Mouse (Mus musculus): ENCODE measurements around the gene Ssbp3.

Gene Ssbp3

DNA sequence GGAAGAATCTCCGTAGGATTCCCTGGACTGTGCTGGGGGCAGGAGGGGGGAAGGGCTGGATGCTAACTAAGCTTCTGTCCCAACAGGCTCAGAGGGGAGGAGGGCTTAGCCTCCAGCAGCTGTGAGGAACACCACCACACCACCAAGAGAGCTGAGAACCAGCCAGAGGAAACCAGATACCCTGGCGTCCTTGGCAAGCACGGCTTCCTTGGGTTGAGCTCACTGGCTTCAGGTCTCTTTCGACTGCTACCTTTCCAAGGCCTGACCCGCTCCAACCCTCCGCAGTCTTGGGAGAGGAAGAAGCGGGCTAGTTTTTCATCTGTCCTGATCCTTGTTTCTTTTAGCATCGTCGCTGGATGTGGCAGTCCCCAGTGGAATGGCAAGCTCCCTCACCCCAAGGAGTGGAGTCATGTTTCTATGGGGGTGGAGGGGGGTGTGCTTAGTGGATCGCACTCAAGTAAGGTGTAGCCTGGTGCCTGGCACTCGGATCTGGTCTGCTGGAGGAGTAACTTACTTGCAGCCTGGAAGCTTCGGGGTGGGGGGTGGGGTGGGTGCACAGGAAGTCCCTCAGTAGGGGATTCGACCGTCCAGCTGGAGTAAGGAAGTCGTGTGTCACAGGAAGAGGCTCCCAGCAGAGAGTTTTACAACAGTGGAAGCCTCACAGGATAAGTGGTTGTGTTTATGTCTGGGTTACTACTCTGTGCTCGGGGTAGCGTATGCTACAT, 2.6 kb upstream of the Ssbp3 start:
- DNase-seq (ENCODE audit: low spot score in 2 of 2) = no peak

DNA sequence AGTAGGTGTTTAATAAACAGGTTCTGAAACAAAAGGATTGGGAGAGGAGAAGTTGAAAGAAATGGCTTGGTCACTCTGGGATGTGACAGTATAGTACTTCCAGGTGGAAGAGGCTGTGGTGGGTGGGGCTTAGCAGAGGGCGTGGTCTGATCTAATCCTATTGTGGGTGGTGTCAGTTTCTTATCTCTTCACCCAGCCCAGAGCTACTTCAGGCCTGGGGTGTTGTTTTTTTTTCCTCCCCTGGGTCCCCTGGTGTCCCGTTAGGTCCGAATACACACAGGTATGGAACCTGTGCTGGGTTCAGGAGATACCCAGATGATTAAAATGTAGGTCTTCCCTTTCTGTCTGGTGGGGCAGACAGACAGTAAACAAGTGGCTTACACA, 2.1 kb upstream of the Ssbp3 start:
- DNase-seq (ENCODE audit: low spot score in 2 of 2) = no peak

DNA sequence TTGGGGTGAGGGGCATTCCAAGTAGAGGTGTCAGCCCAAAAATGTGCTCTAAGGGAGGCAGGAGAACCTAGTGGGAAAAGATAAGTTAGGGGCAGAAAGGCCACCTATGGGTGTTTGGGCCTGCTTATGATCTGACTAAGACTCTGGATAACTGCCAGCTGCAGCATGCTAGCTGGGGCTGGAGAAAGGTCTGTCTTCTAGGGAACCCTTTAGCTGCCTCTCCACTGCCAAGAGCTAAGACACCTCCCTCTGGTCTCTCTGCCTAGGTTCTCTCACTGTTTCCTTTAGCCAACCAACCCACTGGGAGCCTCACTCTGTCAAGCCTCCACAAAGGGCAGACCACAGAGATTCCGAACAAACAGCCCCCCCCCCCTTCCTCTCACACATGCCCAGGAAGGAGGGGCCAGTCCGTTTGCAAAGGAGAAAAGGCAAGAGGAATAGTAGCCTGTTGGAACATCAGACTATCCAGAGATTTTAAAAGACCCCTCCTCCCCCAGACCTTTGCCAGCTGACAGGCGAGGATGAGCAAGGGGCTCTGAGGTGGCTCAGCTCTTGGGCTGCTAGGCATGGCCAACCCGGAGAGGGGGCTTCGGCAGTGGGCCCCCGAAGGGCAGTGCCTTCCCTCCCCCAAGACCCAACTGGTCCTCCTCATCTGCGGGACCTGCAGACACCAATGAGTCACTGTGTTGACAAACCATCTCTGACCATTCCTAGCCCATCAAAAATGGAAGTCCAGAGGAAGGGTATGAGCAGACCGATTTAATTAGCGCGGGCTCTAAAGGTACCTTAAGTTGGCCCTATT, 1.4 kb upstream of the Ssbp3 start:
- no peak for DNase-seq (ENCODE audit: low spot score in 2 of 2)

DNA sequence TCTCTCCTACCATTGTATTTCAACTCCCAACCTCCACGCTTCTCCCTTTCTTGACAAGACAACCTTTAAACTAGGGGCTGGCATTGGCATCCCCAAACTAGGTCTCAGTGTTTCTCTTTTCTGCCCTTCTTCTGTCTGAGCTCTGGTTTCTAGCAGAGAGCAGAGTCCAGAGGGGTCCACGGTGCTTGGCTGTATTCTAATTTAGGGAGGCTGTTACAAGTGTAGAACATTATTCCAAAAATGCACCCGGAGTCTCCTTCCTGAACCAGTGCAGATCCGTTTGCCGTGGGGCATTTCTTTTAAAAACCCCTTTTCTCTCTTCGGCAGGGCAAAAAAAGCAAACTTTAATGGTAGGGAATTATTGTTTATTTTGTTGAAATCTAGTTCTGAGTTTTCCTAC, 704 bp upstream of the Ssbp3 start:
- DNase-seq (ENCODE audit: low spot score in 2 of 2) = no peak

DNA sequence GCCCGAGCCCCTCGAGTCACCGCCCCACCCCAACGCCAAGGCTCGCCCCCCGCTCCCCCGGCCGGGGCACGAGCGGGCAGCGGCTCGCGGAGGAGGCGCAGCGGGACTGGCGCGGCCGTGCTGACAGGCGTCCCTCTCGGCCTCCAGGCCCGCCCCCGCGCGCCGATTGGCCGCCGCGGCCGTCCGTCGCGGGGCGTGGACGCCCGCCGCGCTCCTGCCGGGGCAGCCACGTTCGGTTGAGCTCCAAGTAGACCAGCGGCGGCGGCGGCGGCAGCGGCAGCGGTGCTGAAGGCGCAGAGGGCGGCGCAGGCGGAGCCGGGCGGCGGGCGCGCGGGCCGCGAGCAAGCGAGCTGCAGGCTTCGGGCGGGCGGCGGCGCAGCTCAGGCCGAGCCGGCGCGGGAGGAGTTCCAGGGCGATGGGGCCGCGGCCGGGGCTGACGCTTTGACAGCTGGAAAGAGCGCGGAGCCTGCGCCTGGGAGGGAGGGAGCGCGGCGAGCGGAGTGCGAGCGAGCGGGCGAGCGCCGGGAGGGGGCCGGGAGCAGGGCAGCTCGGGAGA, 823 bp downstream of the Ssbp3 start:
- peak; percentile 87 to 90 for DNase-seq (ENCODE audit: low spot score in 2 of 2)

DNA sequence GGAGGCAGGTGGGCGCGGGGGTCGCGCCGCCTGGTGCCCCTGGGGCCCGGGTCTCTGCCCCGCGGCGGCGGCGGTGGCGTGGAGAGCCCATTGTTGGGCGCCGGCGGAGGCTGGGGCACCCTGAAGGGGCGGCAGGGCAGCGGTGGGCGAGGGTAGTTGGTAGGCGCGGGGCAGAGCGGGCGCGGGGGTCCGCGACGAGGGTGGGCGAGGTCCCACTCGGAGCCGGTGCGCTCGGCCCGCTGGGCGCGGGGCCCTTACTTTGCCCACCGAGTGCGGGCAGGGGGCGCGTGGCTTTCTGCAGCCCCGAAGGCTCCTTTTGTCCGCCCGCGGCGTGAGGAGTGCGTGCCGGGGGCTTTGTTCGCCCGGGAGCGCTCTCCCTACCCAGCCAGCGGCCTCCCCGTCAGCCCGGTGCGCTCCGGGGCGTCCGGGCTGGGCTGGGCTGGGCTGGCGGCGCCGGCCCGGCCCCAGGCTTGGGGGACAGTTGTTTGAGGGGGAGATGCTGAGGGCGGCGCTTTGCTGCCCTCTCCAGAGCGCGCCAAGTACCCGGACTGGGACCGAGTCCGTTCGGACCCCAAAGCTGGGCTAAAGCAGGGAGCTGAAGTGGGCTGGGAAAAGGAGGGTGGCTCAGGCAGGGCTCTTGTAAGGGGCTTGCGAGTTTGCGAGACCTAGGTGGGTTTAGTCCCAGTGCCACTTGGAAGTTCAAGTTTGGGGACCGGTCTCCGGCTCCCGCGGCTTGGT, 1.6 kb downstream of the Ssbp3 start:
- DNase-seq (ENCODE audit: low spot score in 2 of 2) = no peak

DNA sequence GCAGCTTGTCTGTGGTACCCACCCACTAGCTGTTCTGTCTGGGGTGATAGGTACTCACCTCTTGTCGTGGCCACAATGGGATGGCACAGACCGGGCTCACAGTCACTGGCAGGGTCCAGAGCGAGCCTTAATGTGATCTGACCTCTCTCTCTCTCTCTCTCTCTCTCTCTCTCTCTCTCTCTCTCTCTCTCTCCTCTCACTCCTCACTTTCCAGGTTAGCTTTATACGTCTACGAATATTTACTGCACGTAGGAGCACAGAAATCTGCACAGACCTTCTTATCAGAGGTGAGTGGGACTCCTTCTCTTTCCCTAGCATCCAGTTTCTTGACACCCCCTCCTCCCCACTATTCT, 2.2 kb downstream of the Ssbp3 start:
- no peak for DNase-seq (ENCODE audit: low spot score in 2 of 2)

DNA sequence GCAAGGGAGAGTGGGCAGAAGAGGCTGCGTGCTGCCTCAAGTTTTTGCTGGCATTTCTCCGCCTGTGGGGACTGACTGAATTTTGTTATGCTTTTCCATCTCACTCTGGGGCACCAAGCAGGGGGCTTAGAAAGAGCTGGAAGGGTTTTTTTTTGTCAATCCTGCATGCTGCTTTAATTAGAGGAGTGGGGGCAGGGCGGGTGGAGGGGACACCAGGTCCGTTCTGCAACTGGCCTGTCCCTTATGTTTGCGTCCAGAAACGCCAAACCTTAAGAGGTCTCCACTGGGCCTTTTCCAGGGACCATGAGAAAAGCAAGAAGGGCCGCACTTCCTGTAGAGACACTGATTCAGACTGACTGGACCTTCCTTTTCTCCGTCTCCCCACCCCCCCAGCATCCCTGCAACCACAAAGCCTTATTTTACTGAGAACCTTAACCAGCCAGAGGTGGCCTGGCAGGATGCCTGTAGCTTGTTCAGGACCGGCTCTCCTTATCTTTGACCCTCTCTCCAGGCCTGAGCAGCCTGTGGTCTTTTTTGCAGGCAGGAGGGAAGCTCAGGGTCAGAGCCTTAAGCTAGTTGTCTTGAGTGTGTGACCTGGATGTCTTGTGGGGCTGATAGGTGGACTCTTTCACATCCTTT, 3.0 kb downstream of the Ssbp3 start:
- no peak for DNase-seq (ENCODE audit: low spot score in 2 of 2)

DNA sequence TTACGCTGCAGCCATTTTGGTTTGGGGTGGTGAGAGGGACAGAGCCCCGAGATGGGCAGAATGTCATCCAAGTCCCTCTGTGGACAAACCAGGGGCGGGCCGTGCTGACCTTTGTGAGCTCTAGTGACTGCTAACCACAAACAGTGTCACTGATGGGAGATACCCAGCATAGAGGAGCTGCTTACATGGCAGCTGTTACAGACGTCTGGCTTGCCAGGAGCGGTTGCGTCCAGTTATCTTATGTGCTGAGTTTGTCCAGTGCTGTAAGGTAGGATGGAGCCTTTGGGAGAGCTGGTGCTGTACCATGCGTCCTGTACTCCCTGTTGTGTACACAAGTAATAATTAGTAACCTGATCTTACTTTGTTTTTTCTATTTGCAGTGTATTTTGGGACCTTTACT, 4.8 kb downstream of the Ssbp3 start:
- DNase-seq (ENCODE audit: low spot score in 2 of 2) = no peak

DNA sequence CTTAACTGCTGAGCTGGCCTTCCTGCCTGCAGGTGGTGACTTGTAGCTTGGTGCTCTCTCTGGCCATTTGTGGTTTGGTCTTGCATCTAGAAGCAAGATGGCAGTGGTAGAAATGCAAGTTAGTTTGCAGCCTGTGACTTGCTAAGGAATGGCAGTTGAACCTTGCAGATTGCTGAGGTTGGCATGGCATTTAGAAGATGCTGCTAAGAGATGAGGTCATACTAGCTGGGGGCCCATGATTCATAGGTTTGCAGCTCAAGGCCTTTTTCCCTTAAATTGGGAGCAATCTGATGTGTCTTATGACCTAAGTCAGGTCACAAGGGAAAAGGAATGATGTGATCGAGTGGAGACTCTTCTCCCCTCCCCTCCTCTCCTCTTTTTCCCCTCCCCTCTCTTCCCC, 7.8 kb downstream of the Ssbp3 start:
- no peak for DNase-seq (ENCODE audit: low spot score in 2 of 2)

DNA sequence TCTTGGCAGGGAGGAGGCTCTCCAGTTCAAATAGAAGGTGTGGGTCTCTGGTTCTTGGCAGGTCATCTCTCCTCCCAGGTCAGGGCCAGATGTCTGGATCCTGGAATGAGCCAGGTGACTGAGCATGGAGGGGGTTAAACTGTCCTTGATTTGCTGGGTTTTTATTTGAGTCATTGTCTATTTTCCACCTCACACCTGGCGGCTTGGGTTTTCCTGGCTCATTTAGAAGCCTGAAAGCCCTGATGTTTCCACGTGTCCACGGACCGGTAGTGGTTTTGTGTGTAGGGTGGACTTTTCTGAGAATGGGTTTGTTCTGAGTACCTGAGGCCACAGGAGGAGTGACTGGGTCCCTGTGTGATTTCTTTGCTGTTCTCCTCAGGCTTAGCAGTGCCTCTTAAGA, 9.6 kb downstream of the Ssbp3 start:
- DNase-seq (ENCODE audit: low spot score in 2 of 2) = no peak

DNA sequence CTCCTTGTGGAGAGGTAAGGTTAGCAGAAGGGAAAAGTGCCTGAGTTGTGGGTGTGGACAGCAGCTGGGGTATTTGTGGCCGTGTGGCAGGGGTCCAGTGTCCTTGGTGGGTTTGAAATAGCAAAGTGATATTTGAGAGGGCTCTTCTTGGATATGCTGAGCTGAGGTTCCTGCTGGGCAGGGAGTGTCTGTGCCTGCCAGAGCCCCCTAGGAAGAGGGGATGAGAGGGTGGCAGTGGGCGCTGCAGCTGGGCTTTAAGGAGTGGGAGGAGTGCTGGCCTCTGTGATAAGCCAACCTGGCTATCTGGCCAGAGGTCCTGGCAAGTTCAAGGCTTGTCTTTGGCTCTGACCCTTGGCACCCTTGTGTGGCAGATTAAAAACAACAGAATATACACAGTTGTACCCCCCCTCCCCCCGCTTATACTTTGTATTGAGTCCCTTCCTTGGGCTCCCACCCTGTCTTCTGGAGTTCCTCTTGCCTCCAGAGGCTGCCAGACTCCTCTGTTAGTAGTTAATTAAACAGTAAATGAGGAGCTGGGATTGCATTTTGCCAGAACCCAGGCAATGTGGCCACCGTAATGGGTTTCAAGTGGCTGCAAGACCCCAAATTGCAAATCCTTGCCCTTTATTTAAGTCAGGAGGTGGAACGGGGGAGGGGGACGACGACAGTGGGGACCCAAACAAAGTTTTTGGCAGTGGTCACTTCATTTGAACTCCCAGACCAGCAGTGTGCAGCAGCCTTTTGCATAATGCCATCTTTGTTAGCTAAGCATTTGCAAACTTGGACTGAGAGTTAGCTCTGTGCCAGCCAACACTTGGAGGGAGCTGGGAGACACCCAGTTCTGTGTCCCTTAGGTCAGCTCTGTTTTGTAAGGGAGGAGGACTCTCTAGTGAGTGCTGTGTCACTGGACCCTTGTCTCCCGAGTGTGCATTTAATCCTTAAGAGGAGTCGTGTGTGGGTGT, 11.2 kb downstream of the Ssbp3 start:
- peak; percentile 40 to 41 for DNase-seq (ENCODE audit: low spot score in 2 of 2)

DNA sequence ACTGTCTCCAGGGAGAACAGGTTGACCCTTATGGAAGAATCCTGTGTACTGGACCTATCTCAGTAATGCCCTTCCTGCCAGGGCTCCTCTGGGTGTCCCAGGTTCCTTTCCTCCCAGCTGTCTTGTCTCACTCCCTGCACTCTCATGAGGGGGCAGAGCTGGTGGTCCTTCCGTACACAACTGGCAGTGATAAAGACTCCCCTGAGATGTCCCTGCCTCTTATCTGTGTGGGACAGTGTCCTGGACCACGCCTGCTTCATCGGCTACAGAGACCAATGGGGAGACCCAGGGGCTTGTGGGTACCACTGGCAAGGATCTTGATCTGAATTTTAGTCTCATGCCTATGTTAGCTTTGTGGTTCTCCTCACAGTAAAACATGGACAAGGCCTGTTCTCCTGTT, 12.4 kb downstream of the Ssbp3 start:
- DNase-seq (ENCODE audit: low spot score in 2 of 2) = no peak

DNA sequence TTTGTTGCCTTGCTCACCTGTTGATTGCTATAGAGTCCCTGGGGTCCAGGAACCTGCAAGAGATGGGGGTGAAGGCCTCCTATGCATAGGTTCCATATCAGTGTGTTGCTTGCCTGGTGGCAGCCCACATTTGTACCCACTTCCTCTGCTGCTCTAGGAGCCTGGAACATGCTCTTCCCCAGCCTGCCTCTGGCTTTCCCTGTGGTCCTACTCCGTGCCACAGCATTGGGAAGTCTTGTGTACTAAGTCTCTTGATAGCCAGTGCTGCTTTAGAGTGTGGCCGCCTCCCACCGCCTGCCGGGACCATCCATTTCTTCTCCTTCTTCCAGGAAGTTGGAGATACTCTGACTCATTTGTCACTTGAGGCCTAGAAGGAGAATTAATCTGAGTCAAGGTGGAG, 13.7 kb downstream of the Ssbp3 start:
- no peak for DNase-seq (ENCODE audit: low spot score in 2 of 2)

DNA sequence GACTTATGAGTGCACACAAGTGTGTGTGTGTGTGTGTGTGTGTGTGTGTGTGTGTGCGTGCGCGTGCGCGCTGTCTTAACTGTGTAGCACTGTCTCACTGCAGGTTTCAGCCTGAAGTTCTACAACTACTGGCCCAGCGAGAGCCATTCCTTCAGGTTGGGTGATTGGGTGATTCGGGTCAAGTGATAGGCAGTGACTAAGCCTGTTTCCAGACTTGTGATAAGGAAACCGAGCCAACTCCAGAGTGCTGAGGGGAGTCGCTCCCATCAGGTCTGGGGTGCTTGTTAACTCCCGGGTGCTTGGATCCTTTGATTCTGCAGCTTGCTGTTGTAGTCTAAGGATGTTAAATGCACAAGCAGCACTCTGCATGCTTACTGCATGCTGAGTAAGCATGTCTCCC, 14.4 kb downstream of the Ssbp3 start:
- no peak for DNase-seq (ENCODE audit: low spot score in 2 of 2)

DNA sequence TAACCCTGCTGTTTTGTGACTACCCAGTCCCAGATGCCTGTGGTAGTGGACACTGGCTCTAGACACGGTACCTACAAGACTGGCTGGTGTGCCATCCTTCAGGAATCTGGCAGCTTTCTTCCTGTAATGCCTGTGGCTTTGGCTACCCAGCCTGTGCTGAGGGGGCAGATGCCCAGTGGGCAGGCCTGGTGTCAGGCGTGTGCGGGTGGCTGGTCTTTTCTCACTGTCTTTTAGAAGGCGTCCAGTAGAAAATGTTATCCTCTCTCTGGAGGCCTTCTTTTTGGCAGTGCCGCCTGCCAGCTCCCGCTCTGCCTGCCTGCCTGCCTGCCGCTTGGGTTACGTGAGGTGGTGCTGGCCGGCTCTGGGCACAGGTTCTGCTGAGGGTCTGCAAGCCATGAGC, 15.9 kb downstream of the Ssbp3 start:
- DNase-seq (ENCODE audit: low spot score in 2 of 2) = no peak

DNA sequence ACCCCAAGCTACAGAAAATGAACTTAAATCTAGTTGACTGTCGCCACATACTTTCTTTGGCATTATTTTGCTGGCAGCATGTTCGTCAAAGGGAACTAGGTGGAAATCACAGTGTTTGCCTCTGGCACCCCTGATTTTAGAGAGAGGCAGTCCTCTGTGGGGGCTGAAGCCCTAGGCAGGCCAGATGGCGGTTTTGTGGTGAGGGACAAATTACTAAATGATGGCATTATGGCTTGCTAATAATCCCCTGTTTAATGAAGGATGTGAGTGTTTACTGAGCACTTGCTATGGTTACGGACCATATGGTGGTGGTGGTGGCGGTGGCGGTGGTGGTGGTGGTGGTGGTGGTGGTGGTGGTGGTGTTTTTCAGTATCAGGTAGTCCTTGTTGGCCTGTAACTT, 16.5 kb downstream of the Ssbp3 start:
- DNase-seq (ENCODE audit: low spot score in 2 of 2) = no peak

DNA sequence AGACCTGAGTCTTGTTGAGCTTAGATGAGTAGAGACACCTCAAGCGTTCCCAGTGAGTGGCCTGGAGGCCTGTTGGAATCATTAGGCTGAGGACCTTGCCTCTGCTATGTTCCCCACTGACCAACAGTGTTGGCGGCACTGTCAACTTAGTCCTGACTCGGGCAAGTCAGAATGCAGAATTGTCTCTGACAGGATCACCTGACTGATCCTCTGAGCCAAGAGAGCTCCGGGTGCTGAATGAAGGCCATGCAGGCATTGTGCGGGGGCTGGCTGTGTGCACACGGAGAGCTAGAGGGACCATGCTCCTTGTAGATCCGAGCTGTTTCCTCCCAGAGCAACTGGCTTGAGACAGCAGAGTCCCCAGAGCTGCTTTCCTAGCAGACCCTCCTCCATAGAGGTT, 18.5 kb downstream of the Ssbp3 start:
- DNase-seq (ENCODE audit: low spot score in 2 of 2) = no peak

DNA sequence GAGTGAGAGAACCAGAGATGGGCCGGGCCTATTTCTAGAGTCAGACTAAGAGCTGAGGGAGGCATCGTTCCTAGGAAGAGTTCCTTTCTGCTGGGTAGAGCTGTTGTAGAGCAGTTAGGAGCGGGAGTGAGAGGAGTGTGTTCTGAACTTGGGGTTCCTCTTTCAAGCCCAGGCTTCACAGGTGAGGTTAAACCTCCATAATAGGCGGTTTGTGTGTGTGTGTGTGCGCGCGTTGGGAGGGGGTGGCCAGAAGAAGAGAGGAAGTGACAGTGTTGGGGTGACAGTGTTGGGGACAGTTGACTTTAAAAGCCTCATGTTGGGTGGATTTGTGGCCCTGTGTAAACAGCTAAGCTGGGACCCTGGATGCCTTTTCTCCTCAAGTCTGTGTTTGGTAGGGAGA, 22.1 kb downstream of the Ssbp3 start:
- no peak for DNase-seq (ENCODE audit: low spot score in 2 of 2)

DNA sequence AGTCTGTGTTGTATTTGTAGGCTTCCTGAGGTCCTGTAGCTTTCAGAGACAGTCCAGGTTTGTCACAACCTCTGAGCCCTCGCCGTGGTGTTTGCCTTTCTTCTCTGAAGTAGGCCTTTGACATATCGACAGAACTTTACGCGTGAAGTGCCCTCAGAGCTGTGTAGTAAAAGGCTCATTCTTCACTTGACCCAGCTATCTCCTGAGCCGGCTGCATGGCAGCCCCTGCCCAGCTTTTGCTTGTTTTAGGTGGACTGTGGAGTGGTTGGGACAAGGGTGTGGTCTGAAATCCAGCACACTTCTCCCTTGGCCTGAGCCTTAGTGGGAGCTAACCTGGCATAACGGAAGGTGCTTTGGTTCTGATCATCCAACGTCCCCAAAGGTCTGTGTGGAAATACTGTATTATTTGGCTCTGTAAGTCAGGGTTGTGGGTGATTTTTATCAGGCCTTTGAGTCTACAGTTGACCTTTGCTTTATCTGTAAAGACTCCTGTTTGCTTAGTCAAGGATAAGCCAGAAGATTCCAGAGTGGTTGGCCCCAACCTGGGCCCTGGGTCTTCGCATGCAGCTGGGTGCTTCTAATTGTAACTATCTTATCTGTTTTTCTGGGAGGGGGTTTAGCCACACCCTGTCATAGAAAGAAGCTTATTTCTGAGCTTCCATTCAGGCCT, 23.4 kb downstream of the Ssbp3 start:
- DNase-seq (ENCODE audit: low spot score in 2 of 2) = no peak

All from left cerebral cortex, adult 9 months (tissue).